Mouse (Mus musculus) limb, embryonic 13.5 days (tissue): ENCODE measurements around the gene Epp13. TPM values are rescaled to one million over a fixed set of nuclear protein-coding genes. Genes with fewer than 3 reads are reported as not detected.
"Not testable (repeated sequence)": the region's sequence is repeated elsewhere in the genome, so short reads cannot be mapped to it uniquely, and the experiment has no call there.

Experiments
- ATAC-seq: fragments of 200-750 bp; cut with Nextera tagmentation; 2 replicates; pipeline ENCODE4 v1.8.0; 2017; ENCODE audit warnings: low read depth, moderate number of reproducible peaks, moderate TSS enrichment; ENCODE audit not compliant: low FRiP score
- H3K27ac ChIP-seq: fragments of 300-500 bp; sonication (generic); 2 replicates; pipeline ENCODE4 v1.5.1; 2015; ENCODE audit warnings: inconsistent platforms, mild to moderate bottlenecking, moderate library complexity
- H3K27me3 ChIP-seq: fragments of 300-500 bp; sonication (generic); 2 replicates; pipeline ENCODE4 v1.6.1; 2015; ENCODE audit warnings: mild to moderate bottlenecking, inconsistent platforms
- H3K36me3 ChIP-seq: fragments of 300-500 bp; sonication (generic); 2 replicates; pipeline ENCODE4 v1.6.1; 2015; ENCODE audit warnings: inconsistent platforms, mild to moderate bottlenecking, moderate library complexity
- H3K4me1 ChIP-seq: fragments of 300-500 bp; sonication (generic); 2 replicates; pipeline ENCODE4 v1.6.1; 2015; ENCODE audit warnings: inconsistent platforms
- H3K4me2 ChIP-seq: fragments of 300-500 bp; sonication (generic); replicated peaks from 2 replicates; pipeline ENCODE4 v1.6.1; 2015; ENCODE audit warnings: inconsistent platforms, mild to moderate bottlenecking, moderate library complexity
- H3K4me3 ChIP-seq: fragments of 300-500 bp; sonication (generic); 2 replicates; pipeline ENCODE4 v1.5.1; 2015; ENCODE audit warnings: moderate library complexity, mild to moderate bottlenecking, inconsistent platforms
- H3K9ac ChIP-seq: fragments of 300-500 bp; sonication (generic); 2 replicates; pipeline ENCODE4 v1.6.1; 2015; ENCODE audit warnings: mild to moderate bottlenecking, inconsistent platforms
- H3K9me3 ChIP-seq: fragments of 300-500 bp; sonication (generic); 2 replicates; pipeline ENCODE4 v1.6.1; 2016; ENCODE audit warnings: inconsistent platforms
- WGBS: fragments of 180-500 bp; shearing (Covaris S2); methylation state at CpG from one replicate; pipeline ENCODE4 v1.1.7; 2015; 5-methylcytosine and 5-hydroxymethylcytosine counted together
- polyA plus RNA-seq: library from polyadenylated mRNA; unstranded; fragments of >200 nt; fragmentation: Nextera tagmentation; extraction: Ambion mirVana; gene quantifications from 2 replicates; pipeline ENCODE4 v1.2.1, GENCODE M21; 2015

Epp13 gene
- polyA plus RNA-seq: not detected in 2 replicates

GRCm38 (mm10) chr7:6252410-6252809 is at the start of gene Epp13:
Gene Epp13, plus strand, starts transcription at chr7:6252710.
- no peaks in the 10 kb centered on the region for H3K9me3 ChIP-seq
- H3K4me3 ChIP-seq: no peak within 1 kb of the TSS
- no peak within 1 kb of the TSS for H3K27ac ChIP-seq
- no peak for ATAC-seq
- WGBS: 83% methylated on average over 6 of the region's 6 CpGs
- no peaks in the 10 kb centered on the region for H3K36me3 ChIP-seq
- no peak within 1 kb of the TSS for H3K9ac ChIP-seq
- no peaks in the 10 kb centered on the region for H3K4me1 ChIP-seq
- no peak within 1 kb of the TSS for H3K4me2 ChIP-seq
- H3K27me3 ChIP-seq: no peaks in the 10 kb centered on the region

- H3K9ac ChIP-seq: no peak overlapping the region
- no peaks in the 10 kb centered on the region for H3K27me3 ChIP-seq
- no peak for ATAC-seq
- H3K4me3 ChIP-seq: no peak overlapping the region
- no peaks in the 10 kb centered on the region for H3K4me1 ChIP-seq
- 72% methylated on average over 3 of the region's 3 CpGs for WGBS
- H3K36me3 ChIP-seq: no peaks in the 10 kb centered on the region
- no peaks in the 10 kb centered on the region for H3K9me3 ChIP-seq
- no peak overlapping the region for H3K27ac ChIP-seq
- H3K4me2 ChIP-seq: no peak overlapping the region
These were observed 48.3 kb upstream of the Epp13 start for GRCm38 (mm10) chr7:6204200-6204599.

GRCm38 (mm10) chr7:6213144-6213543 is 39.4 kb upstream of the Epp13 start:
- Histone ChIP-seq H3K36me3 (no peaks in the 10 kb centered on the region), H3K9me3 (no peaks in the 10 kb centered on the region), H3K4me3 (no peak overlapping the region), H3K9ac (no peak overlapping the region), H3K27ac (no peak overlapping the region), H3K27me3 (no peaks in the 10 kb centered on the region), H3K4me2 (no peak overlapping the region), H3K4me1 (no peaks in the 10 kb centered on the region)
- no peak for ATAC-seq
- WGBS: 42% methylated on average over 5 of the region's 5 CpGs

- not testable (repeated sequence) for H3K27me3 ChIP-seq, H3K4me2 ChIP-seq, H3K9me3 ChIP-seq, H3K36me3 ChIP-seq, H3K27ac ChIP-seq, H3K4me3 ChIP-seq, H3K4me1 ChIP-seq, H3K9ac ChIP-seq, ATAC-seq
- WGBS: 74% methylated on average over 4 of the region's 4 CpGs
These were observed 37.8 kb upstream of the Epp13 start for GRCm38 (mm10) chr7:6214691-6215090.

GRCm38 (mm10) chr7:6220147-6220546 is 32.4 kb upstream of the Epp13 start:
- Histone ChIP-seq H3K4me2 (no peak overlapping the region), H3K4me3 (no peak overlapping the region), H3K4me1 (no peaks in the 10 kb centered on the region), H3K27me3 (no peaks in the 10 kb centered on the region), H3K9ac (no peak overlapping the region), H3K9me3 (no peaks in the 10 kb centered on the region), H3K27ac (no peak overlapping the region), H3K36me3 (no peaks in the 10 kb centered on the region)
- no peak for ATAC-seq
- 57% methylated on average over 3 of the region's 3 CpGs for WGBS

GRCm38 (mm10) chr7:6221978-6222377 is 30.5 kb upstream of the Epp13 start, which contains the start of gene Zscan5b:
Gene Zscan5b, plus strand, starts transcription at chr7:6222278.
- Histone ChIP-seq H3K27me3 (no peaks in the 10 kb centered on the region), H3K9me3 (no peaks in the 10 kb centered on the region), H3K4me1 (no peaks in the 10 kb centered on the region), H3K9ac (no peak within 1 kb of the TSS), H3K4me3 (no peak within 1 kb of the TSS), H3K36me3 (no peaks in the 10 kb centered on the region), H3K27ac (no peak within 1 kb of the TSS), H3K4me2 (no peak within 1 kb of the TSS)
- 94% methylated on average over 12 of the region's 12 CpGs for WGBS
- ATAC-seq: no peak

- H3K36me3 ChIP-seq, ATAC-seq, H3K4me1 ChIP-seq, H3K4me2 ChIP-seq, H3K27me3 ChIP-seq, H3K4me3 ChIP-seq, H3K27ac ChIP-seq, H3K9me3 ChIP-seq, H3K9ac ChIP-seq: not testable (repeated sequence)
- WGBS: 56% methylated on average over 8 of the region's 8 CpGs
These were observed 24.0 kb upstream of the Epp13 start for GRCm38 (mm10) chr7:6228491-6228890.

- H3K4me2 ChIP-seq: no peak overlapping the region
- peaks cover 5% of the 10 kb centered on the region; the same call in 1 of the 2 replicates for H3K4me1 ChIP-seq
- WGBS: 47% methylated on average over 11 of the region's 11 CpGs
- no peaks in the 10 kb centered on the region for H3K27me3 ChIP-seq
- H3K36me3 ChIP-seq: no peaks in the 10 kb centered on the region
- H3K9ac ChIP-seq: no peak overlapping the region
- no peak overlapping the region for H3K27ac ChIP-seq
- H3K9me3 ChIP-seq: no peaks in the 10 kb centered on the region
- H3K4me3 ChIP-seq: no peak overlapping the region
- ATAC-seq: no peak
These were observed 12.7 kb upstream of the Epp13 start for GRCm38 (mm10) chr7:6239787-6240186.

- not testable (repeated sequence) for H3K27ac ChIP-seq, H3K36me3 ChIP-seq, ATAC-seq, H3K4me2 ChIP-seq, H3K27me3 ChIP-seq, H3K9ac ChIP-seq, H3K4me1 ChIP-seq, H3K4me3 ChIP-seq, H3K9me3 ChIP-seq
- WGBS: 23% methylated on average over 1 of the region's 1 CpGs
These were observed 11.6 kb upstream of the Epp13 start for GRCm38 (mm10) chr7:6240841-6241425.

GRCm38 (mm10) chr7:6244361-6245292 is 7.9 kb upstream of the Epp13 start:
- no peak for ATAC-seq
- WGBS: 15% methylated on average over 11 of the region's 11 CpGs
- Histone ChIP-seq H3K9ac (no peak overlapping the region), H3K36me3 (no peaks in the 10 kb centered on the region), H3K27me3 (no peaks in the 10 kb centered on the region), H3K9me3 (no peaks in the 10 kb centered on the region), H3K4me2 (no peak overlapping the region), H3K4me1 (peaks cover 8% of the 10 kb centered on the region; the same call in 1 of the 2 replicates), H3K27ac (no peak overlapping the region), H3K4me3 (no peak overlapping the region)

GRCm38 (mm10) chr7:6254451-6254850 is 1.9 kb downstream of the Epp13 start:
- Histone ChIP-seq H3K4me3 (no peak overlapping the region), H3K9me3 (no peaks in the 10 kb centered on the region), H3K27me3 (no peaks in the 10 kb centered on the region), H3K9ac (no peak overlapping the region), H3K27ac (no peak overlapping the region), H3K36me3 (no peaks in the 10 kb centered on the region), H3K4me1 (no peaks in the 10 kb centered on the region), H3K4me2 (no peak overlapping the region)
- WGBS: 89% methylated on average over 5 of the region's 5 CpGs
- no peak for ATAC-seq

GRCm38 (mm10) chr7:6257386-6257785 is 4.9 kb downstream of the Epp13 start:
- Histone ChIP-seq H3K4me1 (no peaks in the 10 kb centered on the region), H3K9me3 (no peaks in the 10 kb centered on the region), H3K9ac (no peak overlapping the region), H3K36me3 (no peaks in the 10 kb centered on the region), H3K27ac (no peak overlapping the region), H3K4me2 (no peak overlapping the region), H3K27me3 (no peaks in the 10 kb centered on the region), H3K4me3 (no peak overlapping the region)
- WGBS: 88% methylated on average over 4 of the region's 4 CpGs
- no peak for ATAC-seq
